Mouse (Mus musculus): Measurements from ENCODE around the gene Gas8.

GRCm38 (mm10) chr8:123507153-123507552 is 11.5 kb upstream of the Gas8 start:
- no peak for TF ChIP-seq CTCF (conservative IDR thresholded peaks at IDR 0.05; ENCODE audit: low read length)
- no peak for TF ChIP-seq POU5F1 (IDR thresholded peaks at IDR 0.05; ENCODE audit: borderline replicate concordance, low read length)

Measured in E14TG2a.4 (cell line).